Mouse (Mus musculus) embryonic facial prominence, embryonic 15.5 days (tissue): ENCODE data around the gene Gm48552. TPM values are rescaled to one million over a fixed set of nuclear protein-coding genes. Genes with fewer than 3 reads are reported as not detected.

ENCODE experiments used
- ATAC-seq: fragments of 200-750 bp; cut with Nextera tagmentation; 2 replicates; pipeline ENCODE4 v1.8.0; 2017; ENCODE audit warnings: low read depth, moderate TSS enrichment; ENCODE audit not compliant: insufficient number of reproducible peaks, low FRiP score, low TSS enrichment
- H3K27ac ChIP-seq: fragments of 300-500 bp; sonication (generic); replicated peaks from 2 replicates; pipeline ENCODE4 v1.5.1; 2015; ENCODE audit warnings: mild to moderate bottlenecking, inconsistent platforms
- H3K27me3 ChIP-seq: fragments of 300-500 bp; sonication (generic); 2 replicates; pipeline ENCODE4 v1.6.1; 2015; ENCODE audit warnings: inconsistent platforms
- H3K36me3 ChIP-seq: fragments of 300-500 bp; sonication (generic); 2 replicates; pipeline ENCODE4 v1.6.1; 2015; ENCODE audit warnings: mild to moderate bottlenecking, inconsistent platforms
- H3K4me1 ChIP-seq: fragments of 300-500 bp; sonication (generic); 2 replicates; pipeline ENCODE4 v1.6.1; 2015; ENCODE audit warnings: inconsistent platforms
- H3K4me2 ChIP-seq: fragments of 300-500 bp; sonication (generic); replicated peaks from 2 replicates; pipeline ENCODE4 v1.6.1; 2015; ENCODE audit warnings: mild to moderate bottlenecking, inconsistent platforms
- H3K4me3 ChIP-seq: fragments of 300-500 bp; sonication (generic); replicated peaks from 2 replicates; pipeline ENCODE4 v1.5.1; 2015; ENCODE audit warnings: mild to moderate bottlenecking, inconsistent platforms
- H3K9ac ChIP-seq: fragments of 300-500 bp; sonication (generic); 2 replicates; pipeline ENCODE4 v1.6.1; 2015; ENCODE audit warnings: inconsistent platforms
- H3K9me3 ChIP-seq: fragments of 300-500 bp; sonication (generic); replicated peaks from 2 replicates; pipeline ENCODE4 v1.6.1; 2016; ENCODE audit warnings: inconsistent platforms
- WGBS: fragments of 180-500 bp; shearing (Covaris S2); methylation state at CpG from one replicate; pipeline ENCODE4 v1.1.7; 2015; 5-methylcytosine and 5-hydroxymethylcytosine counted together
- polyA plus RNA-seq: library from polyadenylated mRNA; unstranded; fragments of >200 nt; fragmentation: Nextera tagmentation; extraction: Ambion mirVana; gene quantifications from 2 replicates; pipeline ENCODE4 v1.2.1, GENCODE M21; 2015

Gene Gm48552
- polyA plus RNA-seq, 1 experiment from 2014 or later = 2.9 TPM

- ATAC-seq = peak; percentile 87
- Histone ChIP-seq H3K27ac (peak overlapping the region; percentile 90), H3K27me3 (no peaks in the 10 kb centered on the region), H3K4me1 (peaks cover 56% of the 10 kb centered on the region), H3K4me2 (peak overlapping the region; percentile 31; the same call in 1 of the 2 replicates), H3K9ac (no peak overlapping the region; the same call in 1 of the 2 replicates), H3K36me3 (peaks cover 69% of the 10 kb centered on the region), H3K4me3 (no peak overlapping the region; the same call in 1 of the 2 replicates), H3K9me3 (no peaks in the 10 kb centered on the region)
- 9% methylated on average over 18 of the region's 18 CpGs for WGBS
Measured at GRCm38 (mm10) chr10:81401521-81402226, 12.9 kb downstream of the Gm48552 start.

- Histone ChIP-seq H3K27me3 (no peaks in the 10 kb centered on the region), H3K9ac (no peak overlapping the region), H3K9me3 (no peaks in the 10 kb centered on the region), H3K27ac (peak overlapping the region; percentile 90), H3K36me3 (peaks cover 72% of the 10 kb centered on the region), H3K4me2 (peak overlapping the region; percentile 31; the same call in 1 of the 2 replicates), H3K4me1 (peaks cover 60% of the 10 kb centered on the region), H3K4me3 (no peak overlapping the region; the same call in 1 of the 2 replicates)
- WGBS = 21% methylated on average over 7 of the region's 7 CpGs
- no peak; the same call in 1 of the 2 replicates for ATAC-seq
Measured at GRCm38 (mm10) chr10:81402227-81402765, 13.5 kb downstream of the Gm48552 start.

GRCm38 (mm10) chr10:81403511-81403910 lies 14.7 kb downstream of the Gm48552 start:
- peaks cover 66% of the 10 kb centered on the region for H3K4me1 ChIP-seq
- no peak overlapping the region for H3K4me3 ChIP-seq
- H3K9ac ChIP-seq = no peak overlapping the region
- H3K9me3 ChIP-seq = no peaks in the 10 kb centered on the region
- ATAC-seq = no peak
- H3K27me3 ChIP-seq = no peaks in the 10 kb centered on the region
- peaks cover 70% of the 10 kb centered on the region for H3K36me3 ChIP-seq
- 62% methylated on average over 10 of the region's 10 CpGs for WGBS
- H3K27ac ChIP-seq = peak overlapping the region; percentile 90
- no peak overlapping the region for H3K4me2 ChIP-seq

GRCm38 (mm10) chr10:81404082-81404481 lies 15.3 kb downstream of the Gm48552 start:
- Histone ChIP-seq H3K27ac (peak overlapping the region; percentile 90; the same call in 1 of the 2 replicates), H3K9ac (no peak overlapping the region), H3K4me2 (no peak overlapping the region), H3K4me3 (no peak overlapping the region), H3K4me1 (peaks cover 72% of the 10 kb centered on the region), H3K36me3 (peaks cover 71% of the 10 kb centered on the region), H3K27me3 (no peaks in the 10 kb centered on the region), H3K9me3 (no peaks in the 10 kb centered on the region)
- no peak for ATAC-seq
- 21% methylated on average over 9 of the region's 9 CpGs for WGBS

GRCm38 (mm10) chr10:81404720-81405119 lies 15.9 kb downstream of the Gm48552 start:
- Histone ChIP-seq H3K4me2 (no peak overlapping the region), H3K27ac (no peak overlapping the region), H3K27me3 (no peaks in the 10 kb centered on the region), H3K9ac (no peak overlapping the region), H3K4me3 (no peak overlapping the region), H3K36me3 (peaks cover 65% of the 10 kb centered on the region), H3K4me1 (peaks cover 78% of the 10 kb centered on the region), H3K9me3 (no peaks in the 10 kb centered on the region)
- ATAC-seq = no peak
- WGBS = 72% methylated on average over 18 of the region's 18 CpGs

GRCm38 (mm10) chr10:81405588-81406201 lies 16.9 kb downstream of the Gm48552 start:
- H3K27ac ChIP-seq = no peak overlapping the region; the same call in 1 of the 2 replicates
- H3K27me3 ChIP-seq = no peaks in the 10 kb centered on the region
- no peaks in the 10 kb centered on the region for H3K9me3 ChIP-seq
- peaks cover 84% of the 10 kb centered on the region for H3K4me1 ChIP-seq
- H3K4me2 ChIP-seq = no peak overlapping the region
- no peak overlapping the region for H3K9ac ChIP-seq
- H3K36me3 ChIP-seq = peaks cover 58% of the 10 kb centered on the region
- 49% methylated on average over 13 of the region's 13 CpGs for WGBS
- no peak overlapping the region for H3K4me3 ChIP-seq
- no peak for ATAC-seq

- Histone ChIP-seq H3K27me3 (no peaks in the 10 kb centered on the region), H3K9ac (no peak overlapping the region), H3K9me3 (no peaks in the 10 kb centered on the region), H3K36me3 (peaks cover 59% of the 10 kb centered on the region), H3K27ac (peak overlapping the region; percentile 5; the same call in 1 of the 2 replicates), H3K4me3 (peak overlapping the region; percentile 19), H3K4me2 (peak overlapping the region; percentile 21), H3K4me1 (peaks cover 84% of the 10 kb centered on the region)
- ATAC-seq = no peak
- 32% methylated on average over 24 of the region's 24 CpGs for WGBS
Measured at GRCm38 (mm10) chr10:81406504-81407440, 18.0 kb downstream of the Gm48552 start.

GRCm38 (mm10) chr10:81407539-81408423 lies 19.0 kb downstream of the Gm48552 start:
- Histone ChIP-seq H3K9me3 (no peaks in the 10 kb centered on the region), H3K27me3 (no peaks in the 10 kb centered on the region), H3K27ac (peak overlapping the region; percentile 5), H3K9ac (no peak overlapping the region), H3K36me3 (peaks cover 60% of the 10 kb centered on the region), H3K4me1 (peaks cover 84% of the 10 kb centered on the region), H3K4me2 (peak overlapping the region; percentile 21), H3K4me3 (peak overlapping the region; percentile 19)
- no peak for ATAC-seq
- 25% methylated on average over 31 of the region's 31 CpGs for WGBS

- no peak overlapping the region for H3K4me2 ChIP-seq
- H3K4me3 ChIP-seq = no peak overlapping the region
- peaks cover 64% of the 10 kb centered on the region for H3K36me3 ChIP-seq
- 54% methylated on average over 13 of the region's 13 CpGs for WGBS
- no peaks in the 10 kb centered on the region for H3K27me3 ChIP-seq
- no peak for ATAC-seq
- no peaks in the 10 kb centered on the region for H3K9me3 ChIP-seq
- peak overlapping the region; percentile 60; the same call in 1 of the 2 replicates for H3K27ac ChIP-seq
- H3K4me1 ChIP-seq = peaks cover 84% of the 10 kb centered on the region
- H3K9ac ChIP-seq = no peak overlapping the region
Measured at GRCm38 (mm10) chr10:81408424-81408729, 19.6 kb downstream of the Gm48552 start.

- H3K9ac ChIP-seq = no peak overlapping the region
- no peak overlapping the region for H3K4me2 ChIP-seq
- peaks cover 59% of the 10 kb centered on the region for H3K36me3 ChIP-seq
- H3K4me1 ChIP-seq = peaks cover 84% of the 10 kb centered on the region
- no peaks in the 10 kb centered on the region for H3K9me3 ChIP-seq
- H3K4me3 ChIP-seq = no peak overlapping the region
- peak; percentile 52; the same call in 1 of the 2 replicates for ATAC-seq
- peak overlapping the region; percentile 60; the same call in 1 of the 2 replicates for H3K27ac ChIP-seq
- no peaks in the 10 kb centered on the region for H3K27me3 ChIP-seq
- whole genome bisulfite sequencing = 31% methylated on average over 9 of the region's 9 CpGs
Measured at GRCm38 (mm10) chr10:81408871-81409291, 20.1 kb downstream of the Gm48552 start.
